Mouse (Mus musculus) gastrocnemius, postnatal 14 days (tissue): ENCODE results near the gene Slc50a1. TPM values are rescaled to one million over a fixed set of nuclear protein-coding genes. Genes with fewer than 3 reads are reported as not detected.
A peak's percentile ranks its signal among the peaks of the same experiment; 100 is the strongest.

ENCODE experiments used
- DNase-seq: peaks from one replicate; pipeline ENCODE4 v3.0.0; 2021; ENCODE audit warnings: mixed read lengths
- intact Hi-C: fragments of 180-260 bp; cut with DNase I; formaldehyde crosslinking; loops from one replicate; pipeline ENCODE4 v1.15.1; 2025; ENCODE audit warnings: low total_unique reads
- total RNA-seq, 2 experiments: library from RNA; stranded (reverse); gene quantifications; 2 replicates each; pipeline ENCODE4 v1.2.3; 2021

Slc50a1 gene
- total RNA-seq, 2 experiments from 2014 or later, result 14.2 to 14.6 TPM

GRCm38 (mm10) chr3:89278107-89278506, 7.7 kb upstream of the Slc50a1 start:
- intact Hi-C loops, result no loop called here
- peak; percentile 40 for DNase-seq

- intact Hi-C loops, result no loop called here
- DNase-seq, result peak; percentile 52
Measured at GRCm38 (mm10) chr3:89277281-89278021, 7.1 kb upstream of the Slc50a1 start.

GRCm38 (mm10) chr3:89276061-89276460, 5.7 kb upstream of the Slc50a1 start:
- no peak for DNase-seq
- intact Hi-C loops, result no loop called here

GRCm38 (mm10) chr3:89271760-89272159, 1.4 kb upstream of the Slc50a1 start:
- intact Hi-C loops, result no loop called here
- no peak for DNase-seq

- intact Hi-C loops, result no loop called here
- peak; percentile 57 for DNase-seq
Measured at GRCm38 (mm10) chr3:89270891-89271290, 521 bp upstream of the Slc50a1 start.

GRCm38 (mm10) chr3:89268916-89269315, 1.5 kb downstream of the Slc50a1 start:
- no peak for DNase-seq
- intact Hi-C loops, result no loop called here

- intact Hi-C loops, result no loop called here
- peak; percentile 72 for DNase-seq
Measured at GRCm38 (mm10) chr3:89266439-89266893, 3.9 kb downstream of the Slc50a1 start.

- intact Hi-C loops, result no loop called here
- DNase-seq, result no peak
Measured at GRCm38 (mm10) chr3:89262417-89262816, 8.0 kb downstream of the Slc50a1 start.

GRCm38 (mm10) chr3:89260211-89260610, 10.2 kb downstream of the Slc50a1 start:
- DNase-seq, result no peak
- intact Hi-C loops, result no loop called here

- intact Hi-C loops, result no loop called here
- no peak for DNase-seq
Measured at GRCm38 (mm10) chr3:89259076-89259475, 11.3 kb downstream of the Slc50a1 start, which contains the start of gene Dpm3. Gene Dpm3, plus strand, starts transcription at chr3:89259358.

GRCm38 (mm10) chr3:89256177-89256576, 14.2 kb downstream of the Slc50a1 start:
- DNase-seq, result no peak
- intact Hi-C loops, result no loop called here

- DNase-seq, result no peak
- intact Hi-C loops, result no loop called here
Measured at GRCm38 (mm10) chr3:89254994-89255393, 15.4 kb downstream of the Slc50a1 start.

GRCm38 (mm10) chr3:89251365-89251895, 18.9 kb downstream of the Slc50a1 start:
- intact Hi-C loops, result no loop called here
- peak; percentile 69 for DNase-seq

GRCm38 (mm10) chr3:89250435-89251040, 19.8 kb downstream of the Slc50a1 start:
- intact Hi-C loops, result no loop called here
- peak; percentile 52 for DNase-seq

- no peak for DNase-seq
- intact Hi-C loops, result loop anchor here (5.0 kb wide), 1 partner anchor 55 kb away; no protein-coding TSS in a partner anchor
Measured at GRCm38 (mm10) chr3:89247466-89247865, 22.9 kb downstream of the Slc50a1 start.

- DNase-seq, result peak; percentile 91
- intact Hi-C loops, result loop anchor here (5.0 kb wide), 1 partner anchor 56 kb away; no protein-coding TSS in a partner anchor
Measured at GRCm38 (mm10) chr3:89246261-89247100, 23.9 kb downstream of the Slc50a1 start, which contains the start of gene Trim46. Gene Trim46, minus strand, starts transcription at chr3:89246309.

GRCm38 (mm10) chr3:89245688-89246171, 24.6 kb downstream of the Slc50a1 start, which contains the start of gene Krtcap2:
Gene Krtcap2, plus strand, starts transcription at chr3:89245966.
- intact Hi-C loops, result loop anchor here (5.0 kb wide), 1 partner anchor 57 kb away; no protein-coding TSS in a partner anchor
- DNase-seq, result no peak

- intact Hi-C loops, result loop anchor here (5.0 kb wide), 1 partner anchor 57 kb away; no protein-coding TSS in a partner anchor
Measured at GRCm38 (mm10) chr3:89244982-89245687, 25.2 kb downstream of the Slc50a1 start.

More at GRCm38 (mm10) chr3:89244982-89245687, 25.2 kb downstream of the Slc50a1 start:
- no peak for DNase-seq
